Mouse (Mus musculus) stomach, embryonic 16.5 days (tissue): ENCODE results near the gene Mogat1. TPM values are rescaled to one million over a fixed set of nuclear protein-coding genes. Genes with fewer than 3 reads are reported as not detected.
A peak's percentile ranks its signal among the peaks of the same experiment; 100 is the strongest.
"Not testable (repeated sequence)": the region's sequence is repeated elsewhere in the genome, so short reads cannot be mapped to it uniquely, and the experiment has no call there.

ENCODE experiments used
- ATAC-seq: fragments of 200-750 bp; cut with Nextera tagmentation; 2 replicates; pipeline ENCODE4 v1.8.0; 2017; ENCODE audit warnings: moderate number of reproducible peaks, moderate TSS enrichment; ENCODE audit not compliant: insufficient read depth, low FRiP score
- H3K27ac ChIP-seq: fragments of 300-500 bp; sonication (generic); 2 replicates; pipeline ENCODE4 v1.5.1; 2014; ENCODE audit warnings: low read length
- H3K27me3 ChIP-seq: fragments of 300-500 bp; sonication (generic); 2 replicates; pipeline ENCODE4 v1.6.1; 2014; ENCODE audit warnings: low read length, control low read depth, mixed read lengths; ENCODE audit not compliant: control insufficient read depth, insufficient read depth
- H3K36me3 ChIP-seq: fragments of 300-500 bp; sonication (generic); 2 replicates; pipeline ENCODE4 v1.6.1; 2014; ENCODE audit warnings: low read length; ENCODE audit not compliant: control insufficient read depth, insufficient read depth
- H3K4me1 ChIP-seq: fragments of 300-500 bp; sonication (generic); 2 replicates; pipeline ENCODE4 v1.6.1; 2014; ENCODE audit warnings: low read length, control low read depth, mixed read lengths; ENCODE audit not compliant: control insufficient read depth, insufficient read depth
- H3K4me2 ChIP-seq: fragments of 300-500 bp; sonication (generic); 2 replicates; pipeline ENCODE4 v1.6.1; 2014; ENCODE audit warnings: low read depth, low read length, mixed read lengths
- H3K4me3 ChIP-seq: fragments of 300-500 bp; sonication (generic); replicated peaks from 2 replicates; pipeline ENCODE4 v1.5.1; 2014; ENCODE audit warnings: mild to moderate bottlenecking, low read length
- H3K9ac ChIP-seq: fragments of 300-500 bp; sonication (generic); 2 replicates; pipeline ENCODE4 v1.6.1; 2014; ENCODE audit warnings: low read length
- H3K9me3 ChIP-seq: fragments of 300-500 bp; sonication (generic); replicated peaks from 2 replicates; pipeline ENCODE4 v1.6.1; 2016; ENCODE audit warnings: low read length, control low read depth; ENCODE audit not compliant: control insufficient read depth
- WGBS: fragments of 180-500 bp; shearing (Covaris S2); extraction: QIAGEN DNeasy Blood & Tissue Kit; methylation state at CpG from one replicate; pipeline ENCODE4 v1.1.7; 2014; 5-methylcytosine and 5-hydroxymethylcytosine counted together
- polyA plus RNA-seq: library from polyadenylated mRNA; unstranded; fragments of >200 nt; fragmentation: Nextera tagmentation; extraction: Ambion mirVana; gene quantifications from 2 replicates; pipeline ENCODE4 v1.2.1, GENCODE M21; 2015

Mogat1 gene
- polyA plus RNA-seq = 0.47 and 0.49 TPM in 2 replicates

- H3K4me3 ChIP-seq = peak within 1 kb of the TSS; percentile 32
- no peak within 1 kb of the TSS for H3K27ac ChIP-seq
- no peaks in the 10 kb centered on the region for H3K9me3 ChIP-seq
- ATAC-seq = no peak
- H3K36me3 ChIP-seq = no peaks in the 10 kb centered on the region
- H3K4me1 ChIP-seq = no peaks in the 10 kb centered on the region
- WGBS = 57% methylated on average over 5 of the region's 5 CpGs
- peak within 1 kb of the TSS; percentile 13 for H3K9ac ChIP-seq
- no peaks in the 10 kb centered on the region for H3K27me3 ChIP-seq
- H3K4me2 ChIP-seq = peak within 1 kb of the TSS; percentile 50
Observed at GRCm38 (mm10) chr1:78510862-78511261, at the start of gene Mogat1. TSS of gene Mogat1 (plus strand) at chr1:78510991.

- Histone ChIP-seq H3K9ac (no peak overlapping the region), H3K4me2 (no peak overlapping the region), H3K27me3 (no peaks in the 10 kb centered on the region), H3K27ac (no peak overlapping the region), H3K9me3 (no peaks in the 10 kb centered on the region), H3K36me3 (peaks cover 12% of the 10 kb centered on the region), H3K4me3 (no peak overlapping the region), H3K4me1 (no peaks in the 10 kb centered on the region)
- 94% methylated on average over 5 of the region's 5 CpGs for WGBS
- no peak for ATAC-seq
Observed at GRCm38 (mm10) chr1:78472441-78472840, 38.4 kb upstream of the Mogat1 start.

GRCm38 (mm10) chr1:78483430-78483829, 27.4 kb upstream of the Mogat1 start:
- peaks cover 9% of the 10 kb centered on the region for H3K4me1 ChIP-seq
- no peaks in the 10 kb centered on the region for H3K9me3 ChIP-seq
- WGBS = 66% methylated on average over 3 of the region's 3 CpGs
- no peak overlapping the region for H3K4me3 ChIP-seq
- H3K36me3 ChIP-seq = peaks cover 4% of the 10 kb centered on the region; the same call in 1 of the 2 replicates
- no peaks in the 10 kb centered on the region for H3K27me3 ChIP-seq
- ATAC-seq = peak; percentile 85
- H3K9ac ChIP-seq = no peak overlapping the region
- no peak overlapping the region for H3K4me2 ChIP-seq
- H3K27ac ChIP-seq = peak overlapping the region; percentile 67

- Histone ChIP-seq H3K4me1 (peaks cover 9% of the 10 kb centered on the region), H3K9ac (no peak overlapping the region), H3K27me3 (no peaks in the 10 kb centered on the region), H3K27ac (peak overlapping the region; percentile 67), H3K36me3 (peaks cover 4% of the 10 kb centered on the region; the same call in 1 of the 2 replicates), H3K9me3 (no peaks in the 10 kb centered on the region), H3K4me3 (no peak overlapping the region), H3K4me2 (no peak overlapping the region)
- WGBS = 60% methylated on average over 2 of the region's 2 CpGs
- no peak for ATAC-seq
Observed at GRCm38 (mm10) chr1:78484361-78484760, 26.4 kb upstream of the Mogat1 start.

GRCm38 (mm10) chr1:78488427-78488751, 22.4 kb upstream of the Mogat1 start:
- H3K9me3 ChIP-seq = no peaks in the 10 kb centered on the region
- peak overlapping the region; percentile 83 for H3K4me2 ChIP-seq
- no peak; the same call in 1 of the 2 replicates for ATAC-seq
- under 1% methylated on average over 28 of the region's 28 CpGs for WGBS
- H3K36me3 ChIP-seq = no peaks in the 10 kb centered on the region
- H3K9ac ChIP-seq = peak overlapping the region; percentile 87
- H3K4me1 ChIP-seq = peaks cover 12% of the 10 kb centered on the region
- H3K4me3 ChIP-seq = peak overlapping the region; percentile 82
- H3K27ac ChIP-seq = peak overlapping the region; percentile 43
- no peaks in the 10 kb centered on the region for H3K27me3 ChIP-seq

- H3K4me2 ChIP-seq = peak within 1 kb of the TSS; percentile 83
- peaks cover 12% of the 10 kb centered on the region for H3K4me1 ChIP-seq
- H3K4me3 ChIP-seq = peak within 1 kb of the TSS; percentile 82
- no peaks in the 10 kb centered on the region for H3K9me3 ChIP-seq
- H3K27me3 ChIP-seq = no peaks in the 10 kb centered on the region
- WGBS = under 1% methylated on average over 31 of the region's 31 CpGs
- H3K36me3 ChIP-seq = no peaks in the 10 kb centered on the region
- peak; percentile 95 for ATAC-seq
- H3K27ac ChIP-seq = peak within 1 kb of the TSS; percentile 64
- peak within 1 kb of the TSS; percentile 87 for H3K9ac ChIP-seq
Observed at GRCm38 (mm10) chr1:78488752-78489492, 21.9 kb upstream of the Mogat1 start, which contains the start of gene Farsb. TSS of gene Farsb (minus strand) at chr1:78488897.

- H3K27me3 ChIP-seq = no peaks in the 10 kb centered on the region
- peaks cover 10% of the 10 kb centered on the region for H3K4me1 ChIP-seq
- H3K9me3 ChIP-seq = no peaks in the 10 kb centered on the region
- H3K4me3 ChIP-seq = no peak overlapping the region
- no peak overlapping the region for H3K27ac ChIP-seq
- 71% methylated on average over 1 of the region's 1 CpGs for WGBS
- H3K4me2 ChIP-seq = 0 out of 2 replicates have a peak overlapping the region, but pooled peaks have one; percentile 83
- H3K9ac ChIP-seq = no peak overlapping the region
- no peaks in the 10 kb centered on the region for H3K36me3 ChIP-seq
- ATAC-seq = no peak
Observed at GRCm38 (mm10) chr1:78490143-78490542, 20.6 kb upstream of the Mogat1 start.

GRCm38 (mm10) chr1:78501036-78501435, 9.8 kb upstream of the Mogat1 start:
- H3K4me1 ChIP-seq = no peaks in the 10 kb centered on the region
- no peaks in the 10 kb centered on the region for H3K9me3 ChIP-seq
- H3K4me2 ChIP-seq = no peak overlapping the region
- H3K4me3 ChIP-seq = no peak overlapping the region
- H3K36me3 ChIP-seq = no peaks in the 10 kb centered on the region
- H3K27me3 ChIP-seq = no peaks in the 10 kb centered on the region
- 89% methylated on average over 16 of the region's 16 CpGs for WGBS
- H3K9ac ChIP-seq = no peak overlapping the region
- ATAC-seq = no peak
- H3K27ac ChIP-seq = no peak overlapping the region

- not testable (repeated sequence) for H3K27ac ChIP-seq, H3K9ac ChIP-seq, H3K4me2 ChIP-seq, H3K4me3 ChIP-seq, H3K9me3 ChIP-seq, H3K27me3 ChIP-seq, H3K36me3 ChIP-seq, ATAC-seq, H3K4me1 ChIP-seq
- WGBS = 86% methylated on average over 12 of the region's 12 CpGs
Observed at GRCm38 (mm10) chr1:78501856-78502255, 8.9 kb upstream of the Mogat1 start.
